Mouse (Mus musculus): Measurements from ENCODE around the gene Plagl2. TPM values are rescaled to one million over a fixed set of nuclear protein-coding genes. Genes with fewer than 3 reads are reported as not detected.

Plagl2 gene
- total RNA-seq, 2 experiments from 2014 or later: 8.4 to 9.7 TPM

- no peak for DNase-seq
These were observed 53.4 kb downstream of the Plagl2 start for GRCm38 (mm10) chr2:153187848-153188247.

DNA sequence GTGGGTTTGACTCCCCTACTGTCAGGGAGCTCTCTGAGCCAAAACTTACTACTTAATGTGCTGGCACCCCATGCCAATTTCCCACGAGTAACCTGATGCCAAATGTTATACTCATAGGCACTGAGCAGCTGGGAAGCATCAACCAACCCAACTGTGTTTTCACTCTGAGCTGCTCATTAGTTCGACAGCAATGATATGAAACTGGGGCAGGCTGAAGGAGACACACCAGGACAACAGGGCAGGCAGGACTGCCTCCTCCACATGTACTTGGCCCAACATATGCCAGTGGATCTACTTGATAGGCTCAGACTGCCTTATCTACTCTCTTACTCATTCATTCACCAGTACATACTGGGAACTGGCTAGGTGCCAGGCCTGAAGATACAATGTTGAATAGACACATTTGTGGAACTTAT lies 55.0 kb downstream of the Plagl2 start:
- DNase-seq: peak; percentile 49

DNA sequence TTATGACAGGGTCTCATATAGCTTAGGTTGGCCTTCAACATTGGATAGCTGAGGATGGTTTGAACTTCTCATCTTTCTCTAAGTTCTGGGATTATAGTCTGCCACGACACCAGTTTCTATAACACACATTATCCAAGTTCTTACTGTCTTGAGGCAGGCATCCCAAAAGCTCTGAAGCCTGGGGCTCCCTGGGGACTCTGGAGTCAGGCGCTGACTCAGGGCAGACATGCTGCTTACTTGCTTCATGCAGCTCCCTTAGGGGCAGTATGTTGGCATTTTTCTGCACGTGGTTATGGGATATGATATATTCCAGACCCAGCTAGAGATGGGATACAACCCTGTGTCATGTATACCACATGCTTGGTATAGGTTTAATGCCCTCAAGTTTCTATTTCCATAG lies 61.3 kb downstream of the Plagl2 start:
- DNase-seq: no peak

DNA sequence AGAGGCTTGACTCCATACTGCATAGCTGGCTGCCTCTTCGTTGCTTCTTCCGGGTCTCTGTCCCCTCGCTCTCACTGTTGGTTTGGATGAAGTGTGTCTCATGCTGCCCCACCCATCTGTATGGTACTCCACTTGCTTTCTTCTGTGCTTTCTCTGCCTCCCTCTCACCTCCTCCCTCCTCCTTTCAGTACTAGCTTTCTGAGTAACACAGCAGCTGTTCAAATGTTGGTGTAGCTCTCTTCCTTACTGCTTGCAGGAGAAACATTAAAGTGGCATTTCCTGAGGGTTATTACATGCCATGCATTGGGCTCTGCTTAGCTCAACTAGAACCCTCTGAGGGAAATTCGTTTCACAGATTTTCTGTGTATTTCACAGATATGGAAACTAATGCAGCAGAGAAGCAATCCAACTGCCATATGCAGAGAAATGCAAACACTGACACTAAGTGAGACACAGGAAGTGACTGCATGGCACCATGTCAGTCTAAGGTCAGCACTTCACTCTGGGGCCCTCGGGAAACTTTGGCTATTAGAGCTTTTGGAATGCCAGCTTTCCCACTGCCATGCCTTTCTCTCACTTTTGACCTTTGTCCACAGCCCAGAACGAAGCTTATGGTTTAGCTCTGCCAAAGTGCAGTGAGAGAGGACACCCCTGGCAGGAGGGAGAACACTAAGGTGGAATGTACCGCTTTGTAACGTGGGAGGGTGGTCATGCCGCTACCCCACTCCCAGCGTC lies 61.9 kb downstream of the Plagl2 start:
- no peak for DNase-seq

Other genes starting within 250 kb of the Plagl2 start
- gene Pdrg1, start 226.0 kb downstream of the Plagl2 start, total RNA-seq (2021): 10 to 100 TPM; 52.2 to 54.7 TPM
- gene Xkr7, start 209.6 kb downstream of the Plagl2 start, total RNA-seq (2021): not detected
- gene Ccm2l, start 175.5 kb downstream of the Plagl2 start, total RNA-seq (2021): 10 to 100 TPM; 24.1 to 25.3 TPM
- 1 to 10 TPM; 1.1 to 1.2 TPM for gene Hck, start 133.0 kb downstream of the Plagl2 start, total RNA-seq (2021)
- gene Tm9sf4, start 80.1 kb downstream of the Plagl2 start, total RNA-seq (2021): 10 to 100 TPM; 68.7 to 73.8 TPM
- gene Tspyl3, start 16.0 kb downstream of the Plagl2 start, total RNA-seq (2021): 1 to 10 TPM; 2.7 to 3.0 TPM
- 10 to 100 TPM; 21.8 to 25.0 TPM for gene Pofut1, start 107 bp upstream of the Plagl2 start, total RNA-seq (2021)
- gene Kif3b, start 50.0 kb upstream of the Plagl2 start, total RNA-seq (2021): 10 to 100 TPM; 12.9 to 13.4 TPM
- gene Asxl1, start 104.4 kb upstream of the Plagl2 start, total RNA-seq (2021): 10 to 100 TPM; 37.0 to 38.2 TPM

All from heart, postnatal 4 days (tissue).